Mouse (Mus musculus) kidney, postnatal 25 days (tissue): Measurements from ENCODE around the gene Vax1.

Experiments used
- DNase-seq, 2 experiments: peaks; one replicate each; pipeline ENCODE4 v3.0.0; 2021; ENCODE audit warnings: mixed read lengths in 2 of 2

Gene Vax1

GRCm38 (mm10) chr19:59168386-59168905, 1.4 kb downstream of the Vax1 start:
- no peak for DNase-seq

DNA sequence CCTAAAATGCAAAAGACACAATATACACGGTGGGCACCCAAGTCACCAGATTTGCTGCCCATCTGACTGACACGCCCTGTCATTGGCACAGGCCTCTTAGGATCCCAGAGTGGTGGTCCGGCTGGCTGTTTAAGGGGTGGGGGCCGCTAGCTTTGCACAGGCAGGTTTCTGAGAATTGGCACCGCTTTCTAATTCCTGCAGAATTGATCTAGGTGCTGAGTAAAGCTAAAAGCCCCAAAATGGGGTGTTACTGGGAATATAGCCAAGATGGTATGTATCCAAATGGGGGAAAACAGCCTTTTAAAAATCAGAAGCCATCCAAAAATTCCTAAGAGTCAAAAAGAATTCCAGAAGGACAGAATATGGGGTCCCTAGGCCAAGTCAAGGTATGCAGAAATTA, 2.0 kb downstream of the Vax1 start:
- no peak for DNase-seq

DNA sequence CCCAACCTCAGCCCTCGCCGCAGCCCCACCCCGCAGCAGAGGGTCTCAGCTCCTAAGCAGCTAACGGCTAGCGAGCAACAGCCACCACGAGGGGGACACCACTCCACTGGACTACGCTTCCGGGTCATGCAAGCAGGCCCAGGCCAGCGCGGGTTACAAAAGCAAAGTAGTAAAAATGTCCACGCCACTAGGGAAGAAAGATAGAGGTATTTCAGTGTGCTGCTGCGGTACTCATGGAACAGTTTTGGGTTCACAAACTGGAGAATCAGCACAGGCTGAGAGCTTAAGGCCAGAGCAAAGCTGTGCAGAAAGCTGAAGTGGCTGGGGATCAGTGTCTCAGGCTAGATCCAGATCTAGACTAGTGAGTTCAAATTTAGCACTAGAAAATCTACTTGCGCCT, 3.0 kb downstream of the Vax1 start:
- DNase-seq, result no peak

DNA sequence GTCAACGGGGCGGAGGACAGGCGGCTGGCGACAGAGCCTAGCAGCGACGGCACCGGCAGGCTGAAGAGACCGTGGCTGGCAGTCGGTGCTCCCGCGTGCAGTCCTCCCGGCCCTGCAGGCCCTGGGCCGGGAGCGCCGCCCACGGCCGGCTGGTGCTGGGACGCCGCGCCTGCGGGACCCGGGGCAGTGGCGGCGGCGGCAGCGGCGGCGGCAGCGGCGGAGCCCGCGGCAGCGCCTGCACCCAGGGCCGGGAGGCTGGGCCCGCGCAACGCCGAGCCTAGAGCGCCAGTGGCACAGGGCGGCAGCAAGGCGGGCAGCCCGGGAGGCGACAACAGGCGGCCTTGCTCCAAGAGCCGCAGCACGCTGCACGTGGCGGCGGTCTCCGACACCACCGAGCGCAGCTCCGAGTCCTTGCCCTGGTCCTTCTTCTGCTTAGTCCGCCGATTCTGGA, 3.5 kb downstream of the Vax1 start:
- peak in 1 of 2 experiments; percentile 45 for DNase-seq

GRCm38 (mm10) chr19:59165577-59165976, 4.3 kb downstream of the Vax1 start:
- no peak for DNase-seq

GRCm38 (mm10) chr19:59164896-59165560, 4.8 kb downstream of the Vax1 start:
- DNase-seq, result no peak

- no peak for DNase-seq
These were observed 5.7 kb downstream of the Vax1 start for GRCm38 (mm10) chr19:59164111-59164510.

DNA sequence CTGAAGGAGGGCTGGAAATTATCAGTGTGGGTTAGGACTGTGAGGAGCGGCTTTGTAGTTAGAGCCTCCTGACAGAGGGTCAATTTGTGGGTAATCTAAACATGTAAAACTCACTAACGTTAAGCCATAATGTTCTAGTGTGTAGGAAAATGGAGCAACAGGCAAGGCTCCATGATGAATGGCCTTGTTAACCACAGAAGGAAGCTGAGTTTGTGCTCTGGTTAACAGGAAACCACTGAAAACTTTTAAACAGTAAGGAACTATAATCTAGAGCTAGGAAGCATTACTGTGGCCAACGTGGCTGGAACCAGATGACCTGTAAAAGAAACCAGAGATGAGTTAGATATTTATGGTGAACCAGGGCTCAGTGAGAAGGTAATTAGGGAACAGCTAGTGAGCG, 13.2 kb downstream of the Vax1 start:
- DNase-seq, result no peak

DNA sequence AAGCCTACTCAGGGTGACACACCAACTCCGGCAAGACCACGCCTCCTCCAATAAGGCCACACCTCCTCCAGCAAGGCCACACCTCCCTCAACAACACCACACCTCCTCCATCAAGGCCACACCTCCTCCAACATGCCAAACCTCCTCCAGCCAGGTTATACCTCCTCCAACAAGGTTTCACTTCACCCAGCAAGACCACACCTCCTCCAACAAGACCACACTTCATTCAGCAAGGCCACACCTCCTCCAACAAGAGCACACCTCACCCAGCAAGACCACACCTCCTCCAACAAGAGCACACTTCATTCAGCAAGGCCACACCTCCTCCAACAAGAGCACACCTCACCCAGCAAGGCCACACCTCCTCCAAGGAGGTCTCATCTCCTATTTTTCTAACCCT, 15.7 kb downstream of the Vax1 start:
- DNase-seq, result no peak

DNA sequence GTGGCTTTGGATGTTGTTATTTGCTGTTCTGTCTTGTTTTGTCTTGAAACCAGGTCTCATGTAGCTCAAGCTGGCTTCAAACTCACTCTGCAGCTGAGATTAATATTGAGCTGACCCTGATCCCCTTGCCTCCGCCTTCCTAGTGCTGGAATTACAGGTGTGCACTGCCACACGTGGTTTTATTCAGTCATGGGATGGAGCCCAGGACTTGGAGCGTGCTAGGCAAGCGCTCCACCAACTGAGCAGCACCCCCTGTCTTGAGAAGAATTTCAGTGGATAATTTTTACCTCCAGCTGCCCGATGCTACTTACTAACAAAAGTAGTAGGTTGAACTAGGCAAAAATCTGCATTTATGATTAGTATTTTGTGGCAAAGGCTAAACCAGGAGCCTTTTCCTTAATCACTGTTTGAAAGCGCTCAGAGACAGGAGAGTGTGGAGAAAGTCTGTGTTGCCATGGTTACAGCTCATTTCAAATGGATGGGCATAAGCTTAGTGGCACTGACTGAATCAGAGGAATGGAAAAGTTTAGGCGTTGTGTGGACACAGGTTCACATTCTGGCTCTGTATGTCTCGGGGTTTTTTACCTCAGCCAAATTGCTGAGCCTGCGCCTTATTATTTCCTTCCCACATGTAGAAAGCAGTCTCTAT, 24.2 kb downstream of the Vax1 start:
- DNase-seq, result no peak

GRCm38 (mm10) chr19:59145064-59145463, 24.8 kb downstream of the Vax1 start:
- no peak for DNase-seq

DNA sequence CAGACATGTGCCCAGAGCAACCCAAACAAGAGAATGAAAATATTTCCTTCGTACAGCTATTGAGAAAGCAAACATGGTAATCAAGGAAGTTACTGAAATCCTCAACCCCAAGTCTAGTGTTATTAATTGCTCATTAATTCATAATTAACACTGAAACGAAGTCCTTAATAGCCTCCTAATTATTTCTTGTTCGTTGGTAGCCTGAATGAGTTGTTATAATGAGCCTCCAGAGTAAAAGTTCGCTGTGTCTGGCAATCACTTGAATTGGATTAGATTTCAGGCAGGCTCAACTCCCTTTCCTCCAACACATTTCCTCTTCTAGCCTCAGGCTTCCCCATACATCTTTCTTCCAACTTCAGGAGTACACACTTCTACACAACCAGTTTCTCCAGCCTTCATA, 27.6 kb downstream of the Vax1 start:
- DNase-seq, result no peak

- no peak for DNase-seq
These were observed 34.5 kb downstream of the Vax1 start for GRCm38 (mm10) chr19:59135387-59135786.

DNA sequence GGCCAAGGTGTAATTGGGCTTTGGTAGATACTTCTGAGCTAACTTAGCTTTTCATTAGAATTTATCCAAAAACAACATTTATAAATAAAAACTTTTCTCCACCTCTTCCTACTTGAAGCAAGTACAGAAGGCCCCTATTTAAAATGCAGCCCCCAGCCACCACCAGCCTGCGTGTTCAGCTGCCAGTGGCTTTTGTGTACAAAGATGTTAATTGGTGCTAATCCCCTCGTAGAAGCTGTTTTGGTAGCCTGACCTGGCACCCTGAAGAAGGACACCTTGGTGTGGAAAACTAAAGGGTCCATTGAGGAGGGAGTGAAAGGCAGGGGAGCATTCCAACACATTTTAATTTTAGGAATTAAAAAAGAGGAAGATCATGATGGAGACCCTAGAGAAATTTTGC, 34.9 kb downstream of the Vax1 start:
- DNase-seq, result no peak

GRCm38 (mm10) chr19:59133202-59133601, 36.7 kb downstream of the Vax1 start:
- no peak for DNase-seq

- no peak for DNase-seq
These were observed 40.2 kb downstream of the Vax1 start for GRCm38 (mm10) chr19:59129671-59130070.

DNA sequence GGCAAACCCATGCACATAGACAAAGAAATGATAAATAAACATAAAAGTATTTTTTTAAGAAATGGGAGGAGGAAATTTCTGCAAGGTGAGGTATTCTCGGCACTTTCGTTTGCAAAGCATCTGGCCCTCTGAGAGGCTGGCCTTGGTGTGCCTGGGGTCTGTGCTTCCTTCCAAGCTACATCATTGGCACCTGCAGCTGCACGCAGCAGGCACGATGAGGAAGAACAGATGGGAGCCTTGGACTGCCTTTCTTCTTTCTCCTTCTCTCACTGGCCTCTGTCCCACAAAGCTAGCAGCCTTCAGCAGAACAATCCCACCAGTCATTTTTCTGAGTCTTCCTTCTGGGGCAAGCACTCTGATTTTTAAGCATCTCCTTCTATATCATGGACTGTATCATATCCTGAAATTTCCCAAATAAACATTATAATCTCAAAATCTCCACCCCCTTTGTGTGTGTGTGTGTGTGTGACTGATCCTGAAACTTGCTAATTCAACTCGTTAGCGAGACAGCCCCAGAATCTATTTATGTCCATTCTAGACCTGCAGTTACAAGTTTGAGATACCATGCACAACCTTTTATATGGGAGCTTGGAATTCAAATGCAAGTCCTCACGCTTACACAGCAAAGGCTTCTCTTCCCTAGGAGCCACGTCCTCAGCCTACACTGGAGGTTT, 41.2 kb downstream of the Vax1 start:
- DNase-seq, result no peak

DNA sequence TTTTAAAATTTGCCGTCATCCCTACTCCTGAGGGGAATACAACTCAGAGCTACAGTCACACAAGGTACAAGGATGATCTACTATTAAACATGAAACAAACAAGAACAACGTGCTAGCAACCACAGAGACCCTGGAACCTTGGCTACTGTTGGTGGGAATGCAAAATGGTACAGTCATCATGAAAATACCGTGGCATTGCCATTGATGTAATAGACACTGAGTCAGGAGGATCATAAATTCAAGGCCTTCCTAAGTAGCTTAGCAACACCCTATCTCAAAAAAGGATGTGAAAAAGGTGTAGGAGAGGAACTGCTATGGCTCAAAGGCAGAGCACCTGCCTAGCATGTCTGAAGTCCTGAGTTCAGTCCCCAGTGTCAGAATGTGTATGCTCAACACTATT, 42.4 kb downstream of the Vax1 start:
- DNase-seq, result no peak
